Mouse (Mus musculus): Measurements from ENCODE around the gene Noxo1. TPM values are rescaled to one million over a fixed set of nuclear protein-coding genes. Genes with fewer than 3 reads are reported as not detected.
"Not testable (repeated sequence)": the region's sequence is repeated elsewhere in the genome, so short reads cannot be mapped to it uniquely, and the experiment has no call there.

Gene Noxo1
- polyA plus RNA-seq, 1 experiment from 2014 or later: 0.16 TPM

DNA sequence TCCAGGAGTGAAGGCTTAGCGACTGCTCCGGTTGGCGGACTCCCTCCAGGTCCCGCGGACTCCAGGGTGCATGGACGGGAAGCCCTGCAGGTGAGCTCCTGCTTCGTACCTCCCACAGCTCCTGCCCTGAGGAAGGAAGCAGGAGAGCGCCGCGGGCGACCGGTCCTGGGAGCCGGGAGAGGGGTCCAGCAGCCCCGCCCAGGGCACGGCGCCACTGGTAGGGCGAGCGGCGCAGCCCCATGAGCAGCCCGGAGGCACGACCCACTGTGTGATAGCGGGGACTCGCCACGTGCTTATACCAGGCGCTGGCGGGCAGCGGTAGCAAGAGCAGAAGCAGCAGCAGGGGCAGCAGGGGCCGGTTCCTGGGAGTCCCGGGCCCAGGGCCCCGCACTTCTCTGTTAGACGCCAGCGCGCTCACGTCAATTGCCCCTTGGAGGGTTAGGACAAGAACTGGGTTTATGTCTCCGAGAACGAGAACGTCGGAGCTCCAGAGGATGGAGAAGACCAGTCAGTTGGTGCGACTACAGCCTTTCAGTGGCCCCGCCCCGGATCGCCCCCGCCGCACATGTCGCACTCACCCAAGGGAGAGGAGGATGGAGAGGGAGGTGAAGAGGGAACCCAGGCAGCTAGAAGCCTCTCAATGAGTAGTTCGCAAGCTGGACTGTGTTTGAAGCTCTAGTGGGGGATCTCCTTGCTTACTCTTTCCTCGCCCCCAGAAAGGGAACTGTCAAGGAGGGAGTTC, 37.8 kb upstream of the Noxo1 start, which contains the start of gene Npw:
Gene Npw, minus strand, starts transcription at position 441 of the 742 bp plus-strand sequence.
- H3K4me2 ChIP-seq: peak within 1 kb of the TSS; percentile 70
- H3K36me3 ChIP-seq (replicated peaks): no peaks in the 10 kb centered on the region
- no peak within 1 kb of the TSS for H3K27ac ChIP-seq (replicated peaks)
- H3K4me1 ChIP-seq (replicated peaks): peaks cover 16% of the 10 kb centered on the region
- ATAC-seq (ENCODE audit: insufficient read depth): 0 out of 2 replicates have a peak, but pooled peaks have one; percentile 12
- 3% methylated on average over 47 of the region's 47 CpGs for WGBS (ENCODE audit: insufficient replicate concordance)
- H3K27me3 ChIP-seq: peaks cover 61% of the 10 kb centered on the region
- peak within 1 kb of the TSS; percentile 20; the same call in 1 of the 2 replicates for H3K9ac ChIP-seq
- H3K4me3 ChIP-seq (replicated peaks): peak within 1 kb of the TSS; percentile 40
- no peaks in the 10 kb centered on the region for H3K9me3 ChIP-seq (replicated peaks)

DNA sequence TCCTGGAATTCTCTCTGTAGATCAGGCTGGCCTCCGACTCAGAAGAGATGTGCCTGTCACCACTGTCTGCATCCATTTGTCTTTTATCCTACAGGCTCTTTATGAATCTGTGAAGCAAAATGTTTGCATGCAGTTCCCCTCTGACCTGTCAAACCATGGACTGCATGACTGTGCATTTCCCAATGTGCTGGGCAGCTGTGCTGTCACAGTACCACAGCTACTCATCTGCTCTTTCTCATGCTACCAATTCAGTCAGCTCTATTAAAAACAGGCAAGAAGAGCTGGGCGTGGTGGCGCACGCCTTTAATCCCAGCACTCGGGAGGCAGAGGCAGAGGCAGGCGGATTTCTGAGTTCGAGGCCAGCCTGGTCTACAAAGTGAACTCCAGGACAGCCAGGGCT, 29.0 kb upstream of the Noxo1 start:
- H3K4me1 ChIP-seq (replicated peaks): peaks cover 40% of the 10 kb centered on the region
- WGBS (ENCODE audit: insufficient replicate concordance): 55% methylated on average over 7 of the region's 7 CpGs
- not testable (repeated sequence) for H3K9ac ChIP-seq; H3K36me3 ChIP-seq (replicated peaks); H3K27ac ChIP-seq (replicated peaks); H3K27me3 ChIP-seq; ATAC-seq (ENCODE audit: insufficient read depth); H3K4me2 ChIP-seq; H3K9me3 ChIP-seq (replicated peaks); H3K4me3 ChIP-seq (replicated peaks)

DNA sequence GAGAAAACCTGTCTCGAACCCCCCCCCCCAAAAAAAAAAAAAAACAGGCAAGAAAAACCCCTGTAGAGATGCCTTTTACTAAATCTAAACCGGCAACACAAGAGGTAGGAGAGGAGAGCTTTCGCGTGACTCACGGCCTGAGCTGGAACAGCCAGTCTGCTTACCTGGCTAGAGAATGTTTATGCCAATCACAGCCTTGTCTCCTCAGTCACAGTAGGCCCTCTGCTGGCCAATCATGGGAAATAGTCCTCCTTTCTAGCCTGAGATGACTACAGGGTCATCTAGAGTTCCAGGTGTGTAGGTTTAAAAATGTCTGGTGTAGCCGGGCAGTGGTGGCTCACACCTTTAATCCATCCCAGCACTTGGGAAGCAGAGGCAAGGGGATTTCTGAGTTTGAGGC, 28.6 kb upstream of the Noxo1 start:
- Histone ChIP-seq H3K9me3 (replicated peaks) (no peaks in the 10 kb centered on the region), H3K27me3 (peaks cover 5% of the 10 kb centered on the region; the same call in 1 of the 2 replicates), H3K36me3 (replicated peaks) (no peaks in the 10 kb centered on the region), H3K4me1 (replicated peaks) (peaks cover 44% of the 10 kb centered on the region), H3K4me2 (no peak overlapping the region), H3K27ac (replicated peaks) (no peak overlapping the region), H3K9ac (no peak overlapping the region), H3K4me3 (replicated peaks) (no peak overlapping the region)
- 17% methylated on average over 6 of the region's 6 CpGs for WGBS (ENCODE audit: insufficient replicate concordance)
- ATAC-seq (ENCODE audit: insufficient read depth): no peak

DNA sequence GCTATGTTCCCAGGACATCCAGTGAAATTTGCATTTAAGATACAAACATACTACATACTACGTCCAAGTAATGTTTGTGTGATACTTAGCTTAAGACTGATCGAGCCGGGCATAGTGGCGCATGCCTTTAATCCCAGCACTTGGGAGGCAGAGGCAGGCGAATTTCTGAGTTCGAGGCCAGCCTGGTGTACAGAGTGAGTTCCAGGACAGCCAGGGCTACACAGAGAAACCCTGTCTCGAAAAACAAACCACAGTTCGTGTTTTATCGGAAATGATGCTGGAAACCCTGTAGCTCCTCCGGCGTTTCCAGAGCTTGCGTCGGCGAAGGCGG, 26.9 kb upstream of the Noxo1 start:
- H3K27ac ChIP-seq (replicated peaks): peak overlapping the region; percentile 88
- H3K9me3 ChIP-seq (replicated peaks); H3K27me3 ChIP-seq; ATAC-seq (ENCODE audit: insufficient read depth); H3K36me3 ChIP-seq (replicated peaks): not testable (repeated sequence)
- H3K4me2 ChIP-seq: peak overlapping the region; percentile 89
- H3K9ac ChIP-seq: 0 out of 2 replicates have a peak overlapping the region, but pooled peaks have one; percentile 94
- WGBS (ENCODE audit: insufficient replicate concordance): 5% methylated on average over 15 of the region's 15 CpGs
- H3K4me3 ChIP-seq (replicated peaks): peak overlapping the region; percentile 92
- H3K4me1 ChIP-seq (replicated peaks): peaks cover 59% of the 10 kb centered on the region

DNA sequence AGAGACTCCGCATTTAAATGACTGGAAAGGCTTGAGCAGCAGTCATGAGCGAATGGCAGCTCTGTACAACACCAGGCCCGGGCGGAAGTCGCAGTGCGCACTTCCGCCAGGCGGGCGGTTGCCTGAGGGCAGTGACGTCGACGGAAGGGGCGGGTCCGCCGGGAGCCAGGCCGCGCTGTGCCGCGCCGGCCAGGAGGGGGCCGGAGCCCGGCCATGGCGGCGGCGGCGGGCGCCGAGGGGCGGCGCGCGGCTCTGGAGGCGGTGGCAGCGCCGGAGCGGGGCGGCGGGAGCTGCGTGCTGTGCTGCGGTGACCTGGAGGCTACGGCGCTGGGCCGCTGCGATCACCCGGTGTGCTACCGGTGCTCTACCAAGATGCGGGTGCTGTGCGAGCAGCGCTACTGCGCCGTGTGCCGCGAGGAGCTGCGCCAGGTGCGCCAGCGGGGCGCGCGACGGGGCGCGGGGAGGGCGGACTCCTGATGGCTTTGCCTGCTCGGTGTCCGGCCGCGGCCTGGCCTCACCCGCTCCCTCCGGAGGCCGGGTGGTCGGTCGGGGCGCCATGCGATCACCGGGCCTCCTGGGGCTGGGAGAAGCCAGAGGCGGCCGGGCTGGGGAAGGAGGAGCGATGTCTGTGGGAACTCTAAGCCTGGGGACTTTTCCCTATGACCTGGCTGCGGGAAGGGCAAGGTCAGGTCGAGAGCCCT, 26.3 kb upstream of the Noxo1 start, which contains the start of gene Zfp598:
Gene Zfp598, plus strand, starts transcription at position 143 of the 701 bp plus-strand sequence.
- Histone ChIP-seq H3K9ac (peak within 1 kb of the TSS; percentile 94), H3K4me3 (replicated peaks) (peak within 1 kb of the TSS; percentile 92), H3K9me3 (replicated peaks) (no peaks in the 10 kb centered on the region), H3K4me2 (peak within 1 kb of the TSS; percentile 89), H3K4me1 (replicated peaks) (peaks cover 64% of the 10 kb centered on the region), H3K27me3 (peaks cover 5% of the 10 kb centered on the region; the same call in 1 of the 2 replicates), H3K36me3 (replicated peaks) (0 out of 2 replicates have a peak, but pooled peaks cover 3% of the 10 kb centered on the region), H3K27ac (replicated peaks) (peak within 1 kb of the TSS; percentile 88)
- WGBS (ENCODE audit: insufficient replicate concordance): under 1% methylated on average over 79 of the region's 80 CpGs
- ATAC-seq (ENCODE audit: insufficient read depth): peak; percentile 95

DNA sequence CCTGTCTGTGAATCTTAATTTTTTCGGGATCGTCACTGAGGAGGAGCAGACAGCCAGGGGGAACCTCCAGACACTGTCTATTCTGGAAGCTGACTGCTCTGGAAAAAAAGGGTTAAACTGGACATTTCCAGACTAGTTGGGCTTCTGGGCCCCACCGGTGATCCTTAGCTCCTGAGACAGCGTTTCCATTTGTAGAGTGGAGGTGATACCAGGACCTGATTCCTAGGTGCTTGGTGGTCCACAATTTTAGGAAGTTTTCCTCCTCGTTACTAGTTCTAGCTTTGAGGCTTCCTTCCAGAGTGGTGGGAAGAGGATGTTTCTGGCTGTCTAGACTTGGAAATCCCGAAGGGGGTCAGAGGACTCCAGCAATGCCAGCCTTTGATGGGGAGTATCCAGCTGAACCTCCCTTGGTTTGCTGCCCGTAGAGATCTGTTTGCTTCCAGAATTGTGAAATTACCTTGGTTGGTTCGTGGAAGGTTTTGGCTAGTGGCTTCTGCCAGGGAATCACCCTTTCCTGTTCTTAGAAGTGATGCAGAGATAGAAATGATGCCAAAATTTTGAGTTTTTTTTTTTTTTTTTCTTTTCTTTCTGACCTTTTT, 25.7 kb upstream of the Noxo1 start:
- H3K9me3 ChIP-seq (replicated peaks): no peaks in the 10 kb centered on the region
- 0 out of 2 replicates have a peak, but pooled peaks cover 3% of the 10 kb centered on the region for H3K36me3 ChIP-seq (replicated peaks)
- ATAC-seq (ENCODE audit: insufficient read depth): no peak
- WGBS (ENCODE audit: insufficient replicate concordance): 2% methylated on average over 8 of the region's 8 CpGs
- H3K9ac ChIP-seq: peak overlapping the region; percentile 94
- H3K4me2 ChIP-seq: peak overlapping the region; percentile 89
- H3K4me3 ChIP-seq (replicated peaks): peak overlapping the region; percentile 92
- H3K27ac ChIP-seq (replicated peaks): peak overlapping the region; percentile 88
- peaks cover 66% of the 10 kb centered on the region for H3K4me1 ChIP-seq (replicated peaks)
- H3K27me3 ChIP-seq: 0 out of 2 replicates have a peak, but pooled peaks cover 5% of the 10 kb centered on the region

DNA sequence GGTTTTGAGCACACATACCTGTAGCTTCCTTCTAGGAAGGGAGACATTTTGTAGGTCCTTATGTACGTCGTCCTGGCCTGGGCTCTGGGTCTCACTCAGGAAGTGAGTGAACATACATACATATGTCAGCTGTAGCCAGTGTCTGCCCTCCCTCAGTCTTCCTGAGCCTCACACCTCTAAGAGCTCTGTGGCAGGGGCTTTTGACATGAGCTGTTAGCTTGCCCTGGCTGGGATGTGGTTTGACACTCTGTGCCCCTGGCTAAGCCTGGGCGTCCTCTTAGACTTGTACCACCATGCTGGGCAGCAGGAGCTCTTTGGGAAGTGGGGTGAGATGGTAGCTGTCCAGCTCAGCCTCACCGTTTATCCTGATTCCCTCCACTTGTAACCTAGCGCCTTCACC, 24.7 kb upstream of the Noxo1 start:
- peaks cover 71% of the 10 kb centered on the region for H3K4me1 ChIP-seq (replicated peaks)
- H3K27me3 ChIP-seq: no peaks in the 10 kb centered on the region
- peak overlapping the region; percentile 92 for H3K4me3 ChIP-seq (replicated peaks)
- no peak for ATAC-seq (ENCODE audit: insufficient read depth)
- peak overlapping the region; percentile 88; the same call in 1 of the 2 replicates for H3K27ac ChIP-seq (replicated peaks)
- peak overlapping the region; percentile 94 for H3K9ac ChIP-seq
- H3K9me3 ChIP-seq (replicated peaks): no peaks in the 10 kb centered on the region
- peaks cover 5% of the 10 kb centered on the region for H3K36me3 ChIP-seq (replicated peaks)
- WGBS (ENCODE audit: insufficient replicate concordance): 41% methylated on average over 5 of the region's 5 CpGs
- H3K4me2 ChIP-seq: peak overlapping the region; percentile 89

DNA sequence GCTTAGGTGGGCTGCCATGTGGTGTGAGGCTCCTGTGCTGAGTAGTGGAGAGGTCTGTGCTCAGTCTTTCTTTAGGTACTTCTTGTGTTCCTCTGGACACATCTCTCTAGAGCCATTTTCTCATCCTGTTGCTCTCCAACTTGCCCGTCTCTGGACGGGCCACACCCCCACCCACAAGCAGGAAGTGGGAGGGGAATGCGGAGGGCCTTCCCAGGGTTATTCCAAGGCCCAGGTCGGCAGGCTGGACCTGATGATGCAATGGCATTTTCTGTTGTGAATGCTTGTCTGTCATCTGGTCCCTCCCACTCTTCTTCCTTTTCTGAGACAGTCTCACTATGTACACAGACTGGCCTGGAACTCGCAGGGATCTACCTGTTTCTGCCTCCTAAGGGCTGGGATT, 23.9 kb upstream of the Noxo1 start:
- H3K9ac ChIP-seq: no peak overlapping the region

DNA sequence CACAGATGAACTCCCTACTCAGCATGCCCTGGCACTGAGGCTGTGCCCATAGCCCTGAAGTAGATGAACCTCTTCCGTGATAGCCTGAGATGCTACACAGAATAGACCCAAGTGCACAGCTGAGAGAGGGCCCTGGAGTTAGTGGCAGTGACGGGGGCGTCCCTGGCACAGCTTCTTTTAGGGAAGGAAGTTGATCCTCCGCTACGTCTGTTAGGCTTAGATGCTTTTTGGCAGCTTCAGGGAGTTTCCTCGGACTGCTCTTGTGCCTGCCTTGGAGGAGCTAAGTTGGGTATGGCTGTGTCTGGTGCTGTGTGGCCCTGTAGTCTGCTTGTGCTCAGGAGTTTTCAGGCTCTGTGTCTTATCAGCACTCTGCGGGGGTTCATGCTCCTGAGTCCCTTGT, 21.8 kb upstream of the Noxo1 start:
- peaks cover 68% of the 10 kb centered on the region for H3K4me1 ChIP-seq (replicated peaks)
- no peak overlapping the region for H3K4me3 ChIP-seq (replicated peaks)
- WGBS (ENCODE audit: insufficient replicate concordance): 53% methylated on average over 7 of the region's 7 CpGs
- peak overlapping the region; percentile 33; the same call in 1 of the 2 replicates for H3K27ac ChIP-seq (replicated peaks)
- no peaks in the 10 kb centered on the region for H3K27me3 ChIP-seq
- peaks cover 34% of the 10 kb centered on the region for H3K36me3 ChIP-seq (replicated peaks)
- no peaks in the 10 kb centered on the region for H3K9me3 ChIP-seq (replicated peaks)
- H3K4me2 ChIP-seq: no peak overlapping the region
- H3K9ac ChIP-seq: no peak overlapping the region
- no peak for ATAC-seq (ENCODE audit: insufficient read depth)

More for the DNA sequence above, 23.9 kb upstream of the Noxo1 start:
- ATAC-seq (ENCODE audit: insufficient read depth): peak; percentile 20; the same call in 1 of the 2 replicates
- peaks cover 13% of the 10 kb centered on the region for H3K36me3 ChIP-seq (replicated peaks)
- H3K4me2 ChIP-seq: peak overlapping the region; percentile 89
- H3K9me3 ChIP-seq (replicated peaks): no peaks in the 10 kb centered on the region
- no peaks in the 10 kb centered on the region for H3K27me3 ChIP-seq
- peaks cover 75% of the 10 kb centered on the region for H3K4me1 ChIP-seq (replicated peaks)
- H3K27ac ChIP-seq (replicated peaks): peak overlapping the region; percentile 88
- H3K4me3 ChIP-seq (replicated peaks): peak overlapping the region; percentile 9; the same call in 1 of the 2 replicates
- WGBS (ENCODE audit: insufficient replicate concordance): 9% methylated on average over 5 of the region's 5 CpGs

DNA sequence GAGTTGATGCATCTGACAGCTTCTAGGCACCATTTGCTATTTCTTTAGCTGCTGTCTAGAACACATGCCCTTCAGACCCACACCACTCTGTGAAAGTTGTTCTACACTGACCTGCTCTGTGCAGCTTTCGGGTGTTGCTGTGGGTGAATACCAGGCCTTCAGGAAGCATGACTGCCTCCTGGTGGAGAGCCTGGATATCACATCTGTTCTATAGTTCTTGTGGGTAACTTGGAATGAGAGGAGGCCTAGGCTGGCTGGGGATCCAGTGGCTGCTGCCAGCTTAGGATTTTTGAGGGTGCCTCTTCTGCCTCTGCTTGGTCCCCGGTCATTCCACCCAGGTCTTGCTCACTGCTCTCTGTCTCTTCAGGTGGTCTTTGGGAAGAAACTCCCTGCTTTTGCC, 19.8 kb upstream of the Noxo1 start:
- H3K4me1 ChIP-seq (replicated peaks): peaks cover 54% of the 10 kb centered on the region
- H3K27me3 ChIP-seq: no peaks in the 10 kb centered on the region
- H3K9ac ChIP-seq: no peak overlapping the region
- ATAC-seq (ENCODE audit: insufficient read depth): no peak
- WGBS (ENCODE audit: insufficient replicate concordance): 57% methylated on average over 2 of the region's 2 CpGs
- H3K36me3 ChIP-seq (replicated peaks): peaks cover 53% of the 10 kb centered on the region
- no peaks in the 10 kb centered on the region for H3K9me3 ChIP-seq (replicated peaks)
- H3K27ac ChIP-seq (replicated peaks): no peak overlapping the region
- H3K4me3 ChIP-seq (replicated peaks): no peak overlapping the region
- no peak overlapping the region for H3K4me2 ChIP-seq

DNA sequence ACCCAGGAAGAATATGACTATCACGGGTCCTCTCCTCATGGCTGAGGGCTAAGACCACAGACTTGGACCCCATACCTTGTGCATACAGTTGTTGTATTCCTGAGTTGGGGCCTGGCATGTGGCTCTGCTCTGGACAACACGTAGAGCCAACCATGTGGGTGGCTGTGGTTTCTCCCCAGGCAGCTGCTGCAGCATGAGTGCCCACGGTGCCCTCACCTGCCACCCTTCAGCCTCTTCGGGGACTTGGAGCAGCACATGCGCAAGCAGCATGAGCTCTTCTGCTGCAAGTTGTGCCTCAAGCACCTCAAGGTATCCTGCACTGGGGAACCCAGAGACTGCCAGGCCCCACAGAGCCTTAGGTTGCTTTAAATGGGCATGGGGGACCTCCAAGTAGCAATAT, 19.2 kb upstream of the Noxo1 start:
- Histone ChIP-seq H3K36me3 (replicated peaks) (peaks cover 58% of the 10 kb centered on the region), H3K27me3 (no peaks in the 10 kb centered on the region), H3K4me3 (replicated peaks) (no peak overlapping the region), H3K9ac (no peak overlapping the region), H3K4me2 (no peak overlapping the region), H3K9me3 (replicated peaks) (no peaks in the 10 kb centered on the region), H3K27ac (replicated peaks) (no peak overlapping the region), H3K4me1 (replicated peaks) (peaks cover 48% of the 10 kb centered on the region)
- no peak for ATAC-seq (ENCODE audit: insufficient read depth)
- WGBS (ENCODE audit: insufficient replicate concordance): 86% methylated on average over 5 of the region's 5 CpGs
